Mouse (Mus musculus): ENCODE data around the gene Mafg. TPM values are rescaled to one million over a fixed set of nuclear protein-coding genes. Genes with fewer than 3 reads are reported as not detected.

Gene Mafg
- polyA plus RNA-seq, 1 experiment from 2014 or later, result 14.7 TPM

Small RNA genes lying within 50 kb of the gene (microRNA-seq; reads per million reads assigned to microRNA genes)
- 0.59 reads per million for gene Mir6936

Other genes with a start within 250 kb of the Mafg start
- 26.7 and 27.7 TPM in 2 replicates for gene Nploc4, start 195.9 kb downstream of the Mafg start, polyA plus RNA-seq (2015; fragmentation: Nextera tagmentation; extraction: Ambion mirVana)
- 0.09 TPM in 1 of 2 replicates, not detected in the other for gene Tspan10, start 191.0 kb downstream of the Mafg start, polyA plus RNA-seq (2015; fragmentation: Nextera tagmentation; extraction: Ambion mirVana)
- 0.28 and 0.29 TPM in 2 replicates for gene Pde6g, start 180.1 kb downstream of the Mafg start, polyA plus RNA-seq (2015; fragmentation: Nextera tagmentation; extraction: Ambion mirVana)
- 23.2 and 23.5 TPM in 2 replicates for gene Oxld1, start 175.5 kb downstream of the Mafg start, polyA plus RNA-seq (2015; fragmentation: Nextera tagmentation; extraction: Ambion mirVana)
- gene Ccdc137, start 175.5 kb downstream of the Mafg start, polyA plus RNA-seq (2015; fragmentation: Nextera tagmentation; extraction: Ambion mirVana), result 25.4 and 27.4 TPM in 2 replicates
- 33.6 and 34.2 TPM in 2 replicates for gene Arl16, start 166.0 kb downstream of the Mafg start, polyA plus RNA-seq (2015; fragmentation: Nextera tagmentation; extraction: Ambion mirVana)
- gene Mrpl12, start 149.0 kb downstream of the Mafg start, polyA plus RNA-seq (2015; fragmentation: Nextera tagmentation; extraction: Ambion mirVana), result 247 and 252 TPM in 2 replicates
- 39.6 and 43.9 TPM in 2 replicates for gene Slc25a10, start 141.8 kb downstream of the Mafg start, polyA plus RNA-seq (2015; fragmentation: Nextera tagmentation; extraction: Ambion mirVana)
- gene Gcgr, start 102.9 kb downstream of the Mafg start, polyA plus RNA-seq (2015; fragmentation: Nextera tagmentation; extraction: Ambion mirVana), result 1.4 and 2.7 TPM in 2 replicates
- gene Mcrip1, start 83.9 kb downstream of the Mafg start, polyA plus RNA-seq (2015; fragmentation: Nextera tagmentation; extraction: Ambion mirVana), result 134 and 139 TPM in 2 replicates
- gene Ppp1r27, start 82.5 kb downstream of the Mafg start, polyA plus RNA-seq (2015; fragmentation: Nextera tagmentation; extraction: Ambion mirVana), result 3.3 and 8.5 TPM in 2 replicates
- 435 and 437 TPM in 2 replicates for gene P4hb, start 60.3 kb downstream of the Mafg start, polyA plus RNA-seq (2015; fragmentation: Nextera tagmentation; extraction: Ambion mirVana)
- 435 and 439 TPM in 2 replicates for gene Arhgdia, start 52.0 kb downstream of the Mafg start, polyA plus RNA-seq (2015; fragmentation: Nextera tagmentation; extraction: Ambion mirVana)
- gene Alyref, start 35.2 kb downstream of the Mafg start, polyA plus RNA-seq (2015; fragmentation: Nextera tagmentation; extraction: Ambion mirVana), result 223 and 229 TPM in 2 replicates
- gene Anapc11, start 35.2 kb downstream of the Mafg start, polyA plus RNA-seq (2015; fragmentation: Nextera tagmentation; extraction: Ambion mirVana), result 179 and 193 TPM in 2 replicates
- 13.6 and 15.5 TPM in 2 replicates for gene Npb, start 25.1 kb downstream of the Mafg start, polyA plus RNA-seq (2015; fragmentation: Nextera tagmentation; extraction: Ambion mirVana)
- 109 and 117 TPM in 2 replicates for gene Pcyt2, start 15.7 kb downstream of the Mafg start, polyA plus RNA-seq (2015; fragmentation: Nextera tagmentation; extraction: Ambion mirVana)
- 21.1 and 28.1 TPM in 2 replicates for gene Sirt7, start 8.4 kb downstream of the Mafg start, polyA plus RNA-seq (2015; fragmentation: Nextera tagmentation; extraction: Ambion mirVana)
- 15.2 and 18.5 TPM in 2 replicates for gene Pycr1, start 10.2 kb upstream of the Mafg start, polyA plus RNA-seq (2015; fragmentation: Nextera tagmentation; extraction: Ambion mirVana)
- gene Myadml2, start 14.6 kb upstream of the Mafg start, polyA plus RNA-seq (2015; fragmentation: Nextera tagmentation; extraction: Ambion mirVana), result 17.0 and 19.5 TPM in 2 replicates
- gene Notum, start 27.6 kb upstream of the Mafg start, polyA plus RNA-seq (2015; fragmentation: Nextera tagmentation; extraction: Ambion mirVana), result 0.20 and 1.00 TPM in 2 replicates
- gene Aspscr1, start 39.4 kb upstream of the Mafg start, polyA plus RNA-seq (2015; fragmentation: Nextera tagmentation; extraction: Ambion mirVana), result 105 and 109 TPM in 2 replicates
- 107 and 112 TPM in 2 replicates for gene Cenpx, start 80.1 kb upstream of the Mafg start, polyA plus RNA-seq (2015; fragmentation: Nextera tagmentation; extraction: Ambion mirVana)
- 34.1 and 34.8 TPM in 2 replicates for gene Lrrc45, start 80.3 kb upstream of the Mafg start, polyA plus RNA-seq (2015; fragmentation: Nextera tagmentation; extraction: Ambion mirVana)
- gene Rac3, start 87.9 kb upstream of the Mafg start, polyA plus RNA-seq (2015; fragmentation: Nextera tagmentation; extraction: Ambion mirVana), result 8.7 and 10.6 TPM in 2 replicates
- gene Dcxr, start 93.7 kb upstream of the Mafg start, polyA plus RNA-seq (2015; fragmentation: Nextera tagmentation; extraction: Ambion mirVana), result 15.3 and 17.1 TPM in 2 replicates
- gene Cbr2, start 98.5 kb upstream of the Mafg start, polyA plus RNA-seq (2015; fragmentation: Nextera tagmentation; extraction: Ambion mirVana), result 54.8 and 59.4 TPM in 2 replicates
- 1.3 and 6.9 TPM in 2 replicates for gene Hmga1b, start 129.2 kb upstream of the Mafg start, polyA plus RNA-seq (2015; fragmentation: Nextera tagmentation; extraction: Ambion mirVana)
- 27.8 and 28.4 TPM in 2 replicates for gene Rfng, start 150.6 kb upstream of the Mafg start, polyA plus RNA-seq (2015; fragmentation: Nextera tagmentation; extraction: Ambion mirVana)
- gene Gps1, start 150.7 kb upstream of the Mafg start, polyA plus RNA-seq (2015; fragmentation: Nextera tagmentation; extraction: Ambion mirVana), result 124 and 135 TPM in 2 replicates
- gene Dus1l, start 162.8 kb upstream of the Mafg start, polyA plus RNA-seq (2015; fragmentation: Nextera tagmentation; extraction: Ambion mirVana), result 44.7 and 49.7 TPM in 2 replicates
- 24.9 and 28.7 TPM in 2 replicates for gene Fasn, start 190.9 kb upstream of the Mafg start, polyA plus RNA-seq (2015; fragmentation: Nextera tagmentation; extraction: Ambion mirVana)

Measured in heart, embryonic 16.5 days (tissue).